Comparison of ENCODE assay signal across 34 mouse cellular contexts in the genomic region with DNA sequence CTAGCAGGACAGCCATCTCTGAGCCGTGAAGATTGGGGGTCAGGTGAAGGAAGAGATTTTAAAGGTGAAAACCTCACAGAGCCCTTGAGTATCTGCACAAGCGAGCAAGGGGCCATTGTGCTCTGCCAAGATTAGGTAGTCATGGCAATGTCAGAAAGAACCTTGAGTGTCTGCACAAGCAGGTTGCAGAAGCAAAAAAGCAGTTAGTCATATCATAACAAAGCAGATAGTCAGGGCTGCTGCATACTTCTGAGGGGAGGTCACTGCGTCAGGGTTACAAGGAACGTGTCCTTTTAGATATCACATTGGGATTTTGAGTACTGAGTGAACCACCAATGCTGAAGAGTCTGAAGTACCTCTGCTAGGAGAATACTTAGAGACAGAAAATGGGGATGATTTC. TPM values are rescaled to one million over a fixed set of nuclear protein-coding genes. Genes with fewer than 3 reads are reported as not detected.
"Had no signal": no experiment of that assay in that cellular context is flagged by ENCODE, and none has a peak within 500 bp of the region (broad histone marks: within the 10 kb centered on the region; RNA-seq: fewer than 3 reads in every experiment).

No protein-coding gene starts in this region.

- H3K4me3 ChIP-seq: layer of hippocampus, adult 2 months; left cerebral cortex, adult 2 months; liver, embryonic 13.5 days; megakaryocyte, embryonic 14.5 days; midbrain, embryonic 10.5 days; midbrain, embryonic 13.5 days; myocyte; neural tube, embryonic 13.5 days had no signal

- H3K27ac ChIP-seq: kidney, postnatal 0 days; layer of hippocampus, adult 2 months; left cerebral cortex, adult 2 months; liver, embryonic 13.5 days; midbrain, embryonic 10.5 days; midbrain, embryonic 13.5 days; neural tube, embryonic 13.5 days; stomach, postnatal 0 days had no signal

- H3K4me2 ChIP-seq: liver, embryonic 13.5 days; lung, embryonic 14.5 days; midbrain, embryonic 13.5 days; neural tube, embryonic 13.5 days had no signal

- H3K27me3 ChIP-seq: liver, embryonic 13.5 days; midbrain, embryonic 13.5 days; neural tube, embryonic 13.5 days had no signal

- DNase-seq: kidney, adult 2 months; kidney, postnatal 25 days; layer of hippocampus, postnatal 36 days; liver, embryonic 13.5 days; lung, embryonic 14.5 days; lung, postnatal 10 days; lung, postnatal 36 days; right cerebral cortex, adult 18-20 months; right cerebral cortex, postnatal 14 days; right cerebral cortex, postnatal 4 days; thymus, postnatal 25 days had no signal

- ATAC-seq: midbrain, embryonic 13.5 days; midbrain, embryonic 16.5 days had no signal

- H3K9me3 ChIP-seq: liver, embryonic 13.5 days; midbrain, embryonic 10.5 days; midbrain, embryonic 13.5 days; neural tube, embryonic 13.5 days had no signal

- H3K4me1 ChIP-seq: liver, embryonic 13.5 days; megakaryocyte, embryonic 14.5 days; midbrain, embryonic 10.5 days; midbrain, embryonic 13.5 days; neural tube, embryonic 13.5 days had no signal

- H3K36me3 ChIP-seq: liver, embryonic 13.5 days; midbrain, embryonic 10.5 days; midbrain, embryonic 13.5 days; neural tube, embryonic 13.5 days had no signal

- H3K9ac ChIP-seq: liver, embryonic 13.5 days; lung, embryonic 14.5 days; midbrain, embryonic 13.5 days; neural tube, embryonic 13.5 days had no signal

RNA-seq across cellular contexts. Expression of a gene that starts 3.8 kb away (rescaled TPM):
- total RNA-seq: layer of hippocampus, adult 2 months; layer of hippocampus, postnatal 10 days; layer of hippocampus, postnatal 36 days; left cerebral cortex, adult 2 months; left cerebral cortex, postnatal 10 days; left cerebral cortex, postnatal 36 days; liver, adult 2 months; monocyte, adult 5-6 weeks; neutrophil, adult 5-6 weeks had no signal
- polyA plus RNA-seq: kidney, adult 2 months; kidney, embryonic 14.5 days; kidney, postnatal 0 days; large intestine, adult 2 months; limb, embryonic 11.5 days; limb, embryonic 14.5 days; liver, adult 2 months; liver, embryonic 13.5 days; liver, embryonic 16.5 days; lung, embryonic 14.5 days; midbrain, embryonic 10.5 days; midbrain, embryonic 13.5 days; midbrain, embryonic 16.5 days; neural tube, embryonic 13.5 days; stomach, embryonic 14.5 days; stomach, postnatal 0 days; thymus, postnatal 0 days had no signal
